Mouse (Mus musculus) adrenal gland, adult 8-10 months (tissue): ENCODE measurements around the gene Tas2r107. TPM values are rescaled to one million over a fixed set of nuclear protein-coding genes. Genes with fewer than 3 reads are reported as not detected.
"Not testable (repeated sequence)": the region's sequence is repeated elsewhere in the genome, so short reads cannot be mapped to it uniquely, and the experiment has no call there.

Source experiments
- DNase-seq: peaks from one replicate; pipeline ENCODE4 v3.0.0; 2022
- total RNA-seq, 4 experiments: library from RNA; stranded (reverse); gene quantifications; 2 replicates each; pipeline ENCODE4 v1.2.4; 2022

The Tas2r107 gene
- total RNA-seq: not detected

GRCm38 (mm10) chr6:131660049-131660448 lies at the start of gene Tas2r107:
Gene Tas2r107 (minus strand): TSS chr6:131660149.
- no peak for DNase-seq

DNA sequence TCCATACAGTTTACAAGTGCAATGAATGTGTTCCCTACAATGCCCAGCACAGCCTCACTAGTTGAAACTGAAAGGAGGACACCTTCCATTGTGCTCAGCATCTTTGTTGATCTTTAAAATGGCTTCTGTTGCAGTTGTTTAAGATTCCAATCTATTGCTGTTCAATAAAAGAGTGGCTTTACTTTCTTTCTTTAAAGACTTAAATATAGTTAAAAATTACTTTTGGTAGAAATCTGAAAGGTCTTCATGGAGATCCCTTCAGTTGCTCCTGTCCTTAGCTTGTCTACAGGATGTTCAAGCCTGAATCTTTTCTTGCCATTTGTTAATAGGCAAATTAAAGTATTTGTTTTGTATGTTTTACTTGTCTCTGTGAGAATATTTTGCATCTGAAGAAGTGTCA lies 30.0 kb upstream of the Tas2r107 start, which contains the start of gene Tas2r114:
Gene Tas2r114, minus strand, starts transcription at position 101 of the 400 bp plus-strand sequence.
- no peak for DNase-seq

DNA sequence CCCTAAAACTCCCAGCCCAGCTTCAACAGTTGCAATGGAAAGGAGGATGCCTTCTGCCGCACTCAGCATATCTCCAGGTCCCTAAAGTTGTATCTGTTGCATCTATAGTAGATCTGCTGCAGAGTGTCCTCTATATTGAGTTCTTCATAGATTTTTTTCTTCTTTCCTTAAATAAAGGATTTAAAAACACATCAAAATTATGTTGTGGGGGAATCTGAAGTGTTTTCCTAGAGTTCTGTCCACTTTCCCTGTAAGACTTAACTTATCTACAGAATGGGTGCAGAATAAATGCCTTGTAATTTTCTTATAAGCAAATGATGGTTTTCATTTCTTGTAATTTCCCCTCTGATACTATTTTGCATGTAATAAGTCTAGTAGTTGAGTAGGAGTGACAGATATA lies 27.4 kb upstream of the Tas2r107 start, which contains the start of gene Tas2r105:
Gene Tas2r105, minus strand, starts transcription at position 101 of the 400 bp plus-strand sequence.
- no peak for DNase-seq

GRCm38 (mm10) chr6:131685644-131686043 lies 25.7 kb upstream of the Tas2r107 start, which contains the start of gene Tas2r104:
Gene Tas2r104 (minus strand): TSS chr6:131685744.
- no peak for DNase-seq

DNA sequence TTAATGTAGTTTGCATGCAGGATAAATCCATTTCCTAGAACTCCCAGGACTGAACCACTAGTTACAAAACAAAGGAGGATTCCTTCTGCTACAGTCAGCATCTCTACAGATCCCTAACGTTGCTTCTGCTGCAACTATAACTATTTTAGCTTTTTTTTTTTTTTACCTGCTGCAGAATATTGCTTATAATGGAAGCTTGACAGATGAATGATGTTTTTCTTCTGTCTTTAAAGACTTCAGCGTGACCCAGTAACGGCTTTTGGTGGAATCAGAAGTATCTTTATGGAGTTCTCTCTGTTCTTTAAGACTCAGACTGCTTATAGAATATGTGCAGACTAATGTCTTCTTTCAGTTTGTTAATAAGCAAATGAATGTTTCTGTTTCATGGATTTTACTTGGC lies 18.8 kb upstream of the Tas2r107 start, which contains the start of gene Tas2r106:
Gene Tas2r106, minus strand, starts transcription at position 101 of the 400 bp plus-strand sequence.
- no peak for DNase-seq

GRCm38 (mm10) chr6:131630812-131631211 lies 29.1 kb downstream of the Tas2r107 start, which contains the start of gene Tas2r130:
Gene Tas2r130 (minus strand): TSS chr6:131630912.
- DNase-seq: no peak

DNA sequence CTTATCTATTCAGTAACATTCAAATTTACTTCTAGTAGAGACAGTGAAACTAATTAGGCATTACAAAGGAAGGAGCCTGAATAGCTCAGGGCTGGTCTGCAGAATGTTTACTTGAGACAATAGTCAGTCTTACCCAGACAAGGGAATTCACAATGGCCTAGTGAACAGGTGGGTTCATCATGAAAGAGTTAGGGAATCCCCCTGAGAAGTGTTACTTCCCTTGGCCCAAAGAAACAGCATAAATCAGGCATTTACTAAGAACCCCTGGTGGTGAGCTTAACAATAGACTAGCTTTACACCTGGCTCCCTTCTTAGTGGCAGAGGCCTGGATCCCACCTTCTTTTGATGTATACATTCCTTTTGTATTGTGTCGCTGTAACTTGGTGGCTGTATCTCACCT lies 50.0 kb downstream of the Tas2r107 start:
- not testable (repeated sequence) for DNase-seq

Other genes with a start within 250 kb of the Tas2r107 start
- not detected for gene 5430401F13Rik, start 173.7 kb downstream of the Tas2r107 start, total RNA-seq
- gene Gm6619, start 173.7 kb downstream of the Tas2r107 start, total RNA-seq: not detected
- gene Tas2r130, start 29.2 kb downstream of the Tas2r107 start, total RNA-seq: not detected
- not detected for gene Tas2r106, start 18.7 kb upstream of the Tas2r107 start, total RNA-seq
- gene Tas2r104, start 25.6 kb upstream of the Tas2r107 start, total RNA-seq: not detected
- not detected for gene Tas2r105, start 27.3 kb upstream of the Tas2r107 start, total RNA-seq
- gene Tas2r114, start 29.9 kb upstream of the Tas2r107 start, total RNA-seq: not detected